Mouse (Mus musculus) limb, embryonic 11.5 days (tissue): ENCODE results near the gene Rspo1. TPM values are rescaled to one million over a fixed set of nuclear protein-coding genes. Genes with fewer than 3 reads are reported as not detected.
"Not testable (repeated sequence)": the region's sequence is repeated elsewhere in the genome, so short reads cannot be mapped to it uniquely, and the experiment has no call there.

Experiments
- ATAC-seq: fragments of 200-750 bp; cut with Nextera tagmentation; 2 replicates; pipeline ENCODE4 v1.8.0; 2017; ENCODE audit warnings: low read depth; ENCODE audit not compliant: insufficient number of reproducible peaks, low FRiP score, low TSS enrichment
- DNase-seq: peaks from one replicate; pipeline ENCODE4 v3.0.0-alpha.2; 2015; ENCODE audit warnings: low spot score
- H3K27ac ChIP-seq: fragments of 300-500 bp; sonication (generic); replicated peaks from 2 replicates; pipeline ENCODE4 v1.5.1; 2014; ENCODE audit warnings: low read depth, mild to moderate bottlenecking, low read length
- H3K27me3 ChIP-seq: fragments of 300-500 bp; sonication (generic); 2 replicates; pipeline ENCODE4 v1.6.1; 2014; ENCODE audit warnings: mild to moderate bottlenecking, low read length, mixed read lengths; ENCODE audit not compliant: control insufficient read depth, insufficient read depth
- H3K36me3 ChIP-seq: fragments of 300-500 bp; sonication (generic); 2 replicates; pipeline ENCODE4 v1.6.1; 2014; ENCODE audit warnings: mild to moderate bottlenecking, low read length, moderate library complexity, mixed read lengths; ENCODE audit not compliant: control insufficient read depth, insufficient read depth
- H3K4me1 ChIP-seq: fragments of 300-500 bp; sonication (generic); 2 replicates; pipeline ENCODE4 v1.6.1; 2014; ENCODE audit warnings: low read length, mixed read lengths; ENCODE audit not compliant: control insufficient read depth, insufficient read depth
- H3K4me2 ChIP-seq: fragments of 300-500 bp; sonication (generic); 2 replicates; pipeline ENCODE4 v1.6.1; 2014; ENCODE audit warnings: low read depth, mild to moderate bottlenecking, moderate library complexity; ENCODE audit not compliant: severe bottlenecking
- H3K4me3 ChIP-seq: fragments of 300-500 bp; sonication (generic); 2 replicates; pipeline ENCODE4 v1.5.1; 2014; ENCODE audit warnings: low read depth, low read length
- H3K9ac ChIP-seq: fragments of 300-500 bp; sonication (generic); 2 replicates; pipeline ENCODE4 v1.6.1; 2014; ENCODE audit warnings: mild to moderate bottlenecking, low read length
- H3K9me3 ChIP-seq: fragments of 300-500 bp; sonication (generic); 2 replicates; pipeline ENCODE4 v1.6.1; 2016; ENCODE audit warnings: low read length; ENCODE audit not compliant: control insufficient read depth
- WGBS: fragments of 180-500 bp; shearing (Covaris S2); extraction: QIAGEN DNeasy Blood & Tissue Kit; methylation state at CpG from one replicate; pipeline ENCODE4 v1.1.7; 2014; 5-methylcytosine and 5-hydroxymethylcytosine counted together
- polyA plus RNA-seq: library from polyadenylated mRNA; unstranded; fragments of >200 nt; fragmentation: Nextera tagmentation; extraction: Ambion mirVana; gene quantifications from 2 replicates; pipeline ENCODE4 v1.2.1, GENCODE M21; 2014

Gene Rspo1
- polyA plus RNA-seq = 3.1 and 5.1 TPM in 2 replicates

DNA sequence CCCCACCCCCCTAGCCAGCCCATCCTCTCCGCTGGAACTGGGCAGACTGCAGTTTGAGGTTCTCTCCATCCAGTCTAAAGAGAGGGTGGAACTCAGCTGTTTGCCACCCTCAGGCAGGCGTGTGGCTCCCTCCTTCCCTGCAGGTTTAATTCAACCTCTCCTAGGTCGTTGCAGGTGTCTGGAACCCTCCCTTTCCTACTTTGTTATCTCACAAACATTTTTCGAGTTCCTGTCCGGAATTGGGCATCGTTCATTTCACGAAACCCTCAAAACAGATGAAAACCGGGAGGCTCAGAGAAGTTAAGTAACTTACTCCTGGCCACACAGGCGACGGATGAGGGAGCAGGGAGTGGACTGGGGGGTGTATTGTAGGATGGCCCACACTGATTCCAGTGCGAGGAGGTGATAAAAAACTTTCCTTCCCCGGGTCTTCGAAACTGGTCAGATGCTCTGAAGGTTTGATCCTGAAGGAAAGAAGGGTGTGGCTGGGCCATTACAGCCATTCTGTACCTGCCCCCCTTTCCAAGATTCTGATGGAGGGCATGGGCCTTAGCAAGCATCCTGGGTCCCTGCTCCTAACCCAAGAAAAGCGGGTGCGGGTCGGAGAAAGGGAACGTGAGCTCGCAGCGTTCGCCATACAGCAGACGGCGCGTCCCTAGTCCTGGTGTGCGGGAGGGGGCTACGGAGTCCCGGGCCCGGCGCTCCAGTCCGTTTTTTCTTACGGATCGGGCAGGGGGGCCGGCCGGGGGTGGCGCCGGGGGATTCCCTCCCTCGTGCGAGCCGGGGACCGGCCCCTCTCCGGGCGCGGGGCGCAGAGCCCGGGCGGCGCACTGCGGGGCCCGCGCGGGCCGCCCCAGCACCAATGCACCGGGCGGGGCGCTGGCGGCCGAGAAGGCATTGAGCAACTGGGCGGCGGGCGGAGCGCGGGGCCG is at the start of gene Rspo1:
TSS of gene Rspo1 (plus strand) at position 760 of the 932 bp plus-strand sequence.
- ATAC-seq = no peak
- H3K4me2 ChIP-seq = peak within 1 kb of the TSS; percentile 42
- no peak within 1 kb of the TSS for H3K27ac ChIP-seq
- H3K27me3 ChIP-seq = peaks cover 86% of the 10 kb centered on the region
- no peaks in the 10 kb centered on the region for H3K9me3 ChIP-seq
- peak; percentile 36 for DNase-seq
- H3K4me1 ChIP-seq = peaks cover 18% of the 10 kb centered on the region
- H3K36me3 ChIP-seq = no peaks in the 10 kb centered on the region
- WGBS = under 1% methylated on average over 54 of the region's 62 CpGs
- H3K9ac ChIP-seq = peak within 1 kb of the TSS; percentile 17; the same call in 1 of the 2 replicates
- peak within 1 kb of the TSS; percentile 24 for H3K4me3 ChIP-seq

DNA sequence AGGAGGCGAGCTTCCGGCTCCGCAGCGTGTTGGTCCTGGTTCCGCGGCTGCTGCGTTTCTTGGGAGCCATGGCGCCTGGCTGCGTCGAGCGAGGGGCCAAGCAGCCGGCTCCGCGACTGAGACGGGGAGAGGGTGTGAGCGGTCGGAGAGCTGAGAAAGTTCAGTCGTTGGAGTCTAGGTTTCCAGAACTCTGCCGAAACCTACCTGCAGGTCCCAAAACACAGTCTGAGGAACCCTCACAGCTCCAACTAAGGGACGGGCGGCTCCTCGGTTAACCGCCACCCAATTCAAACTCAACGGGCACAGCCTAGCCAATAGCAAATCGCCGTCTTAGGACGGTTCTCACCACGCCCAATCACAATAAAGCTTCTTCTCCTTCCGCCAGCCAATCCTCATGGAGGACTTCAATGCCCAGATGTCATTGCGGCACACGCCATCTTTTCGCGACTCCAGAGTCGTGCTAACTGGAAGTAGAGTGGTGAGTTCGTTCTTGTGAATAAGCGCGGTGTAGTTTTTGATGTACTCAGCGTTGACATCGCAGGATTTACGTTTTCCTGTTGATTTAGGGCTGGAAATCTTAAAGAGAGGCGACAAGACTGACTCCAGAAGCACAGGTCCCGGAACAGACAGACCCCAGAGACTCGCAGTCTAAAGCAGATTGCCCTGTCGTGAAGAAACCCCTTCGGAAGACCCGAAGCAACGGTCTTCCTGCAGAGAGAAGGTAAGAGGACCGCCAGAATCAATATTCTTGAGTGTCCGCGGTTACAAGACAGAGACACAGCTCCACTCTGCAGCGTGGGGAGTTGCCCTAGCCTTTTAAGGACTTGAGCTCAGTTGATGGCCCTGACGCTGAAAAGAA is 49.4 kb upstream of the Rspo1 start, which contains the start of gene 9930104L06Rik:
TSS of gene 9930104L06Rik (plus strand) at position 436 of the 859 bp plus-strand sequence.
- Histone ChIP-seq H3K27ac (no peak within 1 kb of the TSS; the same call in 1 of the 2 replicates), H3K9ac (peak within 1 kb of the TSS; percentile 71), H3K36me3 (peaks cover 8% of the 10 kb centered on the region; the same call in 1 of the 2 replicates), H3K4me1 (peaks cover 12% of the 10 kb centered on the region), H3K9me3 (no peaks in the 10 kb centered on the region), H3K27me3 (no peaks in the 10 kb centered on the region), H3K4me2 (peak within 1 kb of the TSS; percentile 63), H3K4me3 (peak within 1 kb of the TSS; percentile 82)
- ATAC-seq (peak; percentile 98), DNase-seq (peak; percentile 97)
- under 1% methylated on average over 52 of the region's 52 CpGs for WGBS

DNA sequence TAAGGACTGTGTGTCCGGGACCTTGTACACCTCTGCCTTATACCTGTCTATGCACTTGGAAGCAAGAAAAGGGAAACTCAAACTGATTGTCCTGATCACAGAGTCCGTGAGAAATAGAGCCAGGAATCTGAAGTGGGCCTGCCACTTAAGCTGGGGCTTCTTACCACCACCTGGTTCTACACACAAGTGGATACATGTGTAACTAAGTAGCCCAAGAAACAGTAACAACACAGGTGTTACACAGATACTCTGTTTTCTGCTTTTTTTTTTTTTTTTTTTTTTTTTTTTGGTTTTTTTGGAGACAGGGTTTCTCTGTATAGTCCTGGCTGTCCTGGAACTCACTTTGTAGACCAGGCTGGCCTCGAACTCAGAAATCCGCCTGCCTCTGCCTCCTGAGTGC is 47.0 kb upstream of the Rspo1 start, which contains the start of gene Cdca8:
TSS of gene Cdca8 (minus strand) at position 101 of the 400 bp plus-strand sequence.
- not testable (repeated sequence) for H3K27me3 ChIP-seq, ATAC-seq, H3K27ac ChIP-seq, H3K9me3 ChIP-seq, H3K36me3 ChIP-seq, H3K9ac ChIP-seq, H3K4me2 ChIP-seq, DNase-seq
- 0 out of 2 replicates have a peak within 1 kb of the TSS, but pooled peaks have one; percentile 8 for H3K4me3 ChIP-seq
- WGBS = over 99% methylated on average over 4 of the region's 4 CpGs
- H3K4me1 ChIP-seq = peaks cover 12% of the 10 kb centered on the region

DNA sequence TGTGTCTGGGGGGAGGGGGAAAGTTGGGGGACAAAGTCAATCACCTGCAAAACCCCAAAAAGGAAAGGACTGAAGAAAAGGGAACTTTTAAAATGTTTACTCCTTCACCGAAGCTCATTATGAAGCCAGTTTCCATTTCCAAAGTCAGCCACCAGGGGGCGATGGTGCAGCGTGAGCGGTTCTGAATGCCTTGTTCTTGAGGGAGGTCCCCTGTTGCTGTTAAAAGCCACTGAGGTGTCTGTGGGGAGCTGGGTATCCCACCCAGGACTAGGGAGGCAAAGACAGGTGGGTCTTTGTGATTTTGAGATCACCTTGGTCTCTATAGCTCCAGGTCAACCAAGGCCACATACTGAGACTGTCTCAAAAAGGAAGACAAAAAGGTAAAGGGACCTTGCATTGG is 43.2 kb upstream of the Rspo1 start:
- H3K27ac ChIP-seq = no peak overlapping the region
- no peak overlapping the region for H3K9ac ChIP-seq
- WGBS = 8% methylated on average over 4 of the region's 4 CpGs
- no peaks in the 10 kb centered on the region; the same call in 1 of the 2 replicates for H3K4me1 ChIP-seq
- DNase-seq = peak; percentile 95
- H3K4me3 ChIP-seq = no peak overlapping the region
- no peak for ATAC-seq
- H3K4me2 ChIP-seq = no peak overlapping the region
- peaks cover 16% of the 10 kb centered on the region for H3K27me3 ChIP-seq
- H3K36me3 ChIP-seq = peaks cover 8% of the 10 kb centered on the region; the same call in 1 of the 2 replicates
- H3K9me3 ChIP-seq = no peaks in the 10 kb centered on the region

DNA sequence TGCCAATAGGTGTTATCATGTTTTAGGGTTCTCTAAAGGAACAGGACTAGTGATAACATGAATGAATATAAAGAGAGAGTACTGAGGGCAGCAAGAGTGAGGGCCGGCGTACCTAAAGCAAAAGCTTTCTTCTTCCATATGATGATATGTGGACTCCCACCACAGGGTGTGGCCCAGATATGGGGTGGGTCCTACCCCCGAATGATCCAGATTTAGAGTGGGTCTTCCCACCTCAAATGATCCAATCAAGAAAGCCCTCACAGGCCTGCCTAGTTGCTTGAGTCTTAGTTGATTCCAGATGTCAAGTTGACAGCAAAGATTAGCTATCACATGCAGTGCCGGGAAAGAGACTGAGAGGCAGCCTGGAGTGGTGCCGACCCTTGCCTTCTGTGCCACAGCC is 42.4 kb upstream of the Rspo1 start:
- DNase-seq = no peak
- 51% methylated on average over 5 of the region's 5 CpGs for WGBS

DNA sequence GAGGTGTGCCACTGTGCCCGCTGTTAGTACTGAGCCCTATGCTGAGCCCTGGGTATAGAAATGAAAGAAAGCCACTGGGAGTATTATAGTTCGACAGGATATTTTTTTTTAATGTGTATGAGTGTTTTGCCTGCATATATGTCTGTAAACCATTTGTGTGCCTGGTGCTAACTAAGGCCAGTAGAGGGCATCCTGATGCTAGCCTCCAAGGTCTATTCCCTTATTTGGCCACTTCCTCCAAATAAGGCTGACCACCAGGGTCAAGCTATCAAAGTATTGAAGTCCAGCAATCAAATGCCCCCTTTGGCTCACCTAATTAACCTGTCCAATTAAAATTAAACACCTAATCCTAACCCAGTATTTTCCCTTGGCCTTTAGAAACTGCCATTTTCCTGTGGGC is 41.3 kb upstream of the Rspo1 start:
- ATAC-seq = no peak
- H3K9me3 ChIP-seq = no peaks in the 10 kb centered on the region
- no peak for DNase-seq
- no peak overlapping the region for H3K27ac ChIP-seq
- H3K9ac ChIP-seq = no peak overlapping the region
- no peak overlapping the region for H3K4me3 ChIP-seq
- H3K4me1 ChIP-seq = peaks cover 2% of the 10 kb centered on the region
- WGBS = 55% methylated on average over 2 of the region's 2 CpGs
- peaks cover 24% of the 10 kb centered on the region for H3K27me3 ChIP-seq
- H3K4me2 ChIP-seq = no peak overlapping the region
- H3K36me3 ChIP-seq = peaks cover 2% of the 10 kb centered on the region; the same call in 1 of the 2 replicates

More for the DNA sequence above, 42.4 kb upstream of the Rspo1 start:
- H3K4me3 ChIP-seq = no peak overlapping the region
- no peak overlapping the region for H3K4me2 ChIP-seq
- ATAC-seq = no peak
- H3K36me3 ChIP-seq = peaks cover 4% of the 10 kb centered on the region; the same call in 1 of the 2 replicates
- H3K27me3 ChIP-seq = peaks cover 22% of the 10 kb centered on the region
- no peak overlapping the region for H3K9ac ChIP-seq
- H3K27ac ChIP-seq = no peak overlapping the region
- H3K9me3 ChIP-seq = no peaks in the 10 kb centered on the region
- no peaks in the 10 kb centered on the region for H3K4me1 ChIP-seq

DNA sequence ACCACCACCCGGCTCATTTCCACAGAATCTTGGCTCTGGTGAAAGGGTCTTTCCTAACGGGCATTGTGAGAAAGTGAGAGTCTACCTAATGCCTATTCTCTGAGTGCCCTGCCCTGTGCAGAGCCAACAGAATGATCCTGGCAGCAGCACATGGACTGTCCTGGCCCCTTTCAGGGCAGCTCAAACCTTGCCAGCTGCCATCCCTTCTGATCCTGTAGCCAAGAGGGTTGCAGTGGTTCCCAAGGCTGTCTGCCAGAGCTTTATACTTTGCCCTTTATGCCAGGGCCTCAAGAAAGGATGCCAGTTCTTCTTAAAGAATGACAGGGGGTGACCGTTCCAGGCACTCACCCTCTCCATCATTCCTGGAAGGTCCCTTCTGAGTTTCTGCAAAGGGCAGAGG is 36.7 kb upstream of the Rspo1 start:
- Histone ChIP-seq H3K9me3 (no peaks in the 10 kb centered on the region), H3K36me3 (no peaks in the 10 kb centered on the region), H3K27ac (no peak overlapping the region), H3K9ac (no peak overlapping the region), H3K4me1 (peaks cover 17% of the 10 kb centered on the region), H3K4me3 (no peak overlapping the region), H3K27me3 (peaks cover 49% of the 10 kb centered on the region), H3K4me2 (no peak overlapping the region)
- ATAC-seq = no peak
- DNase-seq = no peak
- WGBS = 78% methylated on average over 3 of the region's 3 CpGs
